In genomic region chr17:17829052-17829785, GRCm38 (mm10) we compare ENCODE assay signal across 9 mouse cellular contexts. TPM values are rescaled to one million over a fixed set of nuclear protein-coding genes. Genes with fewer than 3 reads are reported as not detected.
A peak's percentile ranks its signal among the peaks of the same experiment; 100 is the strongest.
DNase-seq lines count a peak whose midpoint lies in the region; ATAC-seq and TF ChIP-seq lines count a peak whose summit lies in the region.
"Had no signal": no experiment of that assay in that cellular context is flagged by ENCODE, and none has a peak within 500 bp of the region (broad histone marks: within the 10 kb centered on the region; RNA-seq: fewer than 3 reads in every experiment).

No protein-coding gene starts in this region.

- intact Hi-C loops in heart, postnatal 36 days (cut with DNase I): loop anchor here (5.0 kb wide), 1 partner anchor 207 kb away; no protein-coding TSS in a partner anchor

- TF ChIP-seq CTCF in embryonic fibroblast, embryonic 13.5 days (IDR thresholded peaks at IDR 0.05; ENCODE audit: borderline replicate concordance, insufficient read depth, low read length): no peak

- no peaks in the 10 kb centered on the region for H3K27me3 ChIP-seq in heart, embryonic 11.5 days (ENCODE audit: control insufficient read depth, insufficient read depth, low read length)
- no peaks in the 10 kb centered on the region for H3K27me3 ChIP-seq in limb, embryonic 11.5 days (ENCODE audit: control insufficient read depth, insufficient read depth, low read length)

- 8% methylated on average over 6 of the region's 6 CpGs for WGBS in heart, embryonic 11.5 days (ENCODE audit: insufficient replicate concordance)
- WGBS in limb, embryonic 11.5 days: 7% methylated on average over 6 of the region's 6 CpGs

- no peaks in the 10 kb centered on the region for H3K9me3 ChIP-seq in heart, embryonic 11.5 days (replicated peaks; ENCODE audit: control insufficient read depth, low read length)
- H3K9me3 ChIP-seq in ES-E14 (ENCODE audit: control insufficient read depth, insufficient read depth, low read depth, low read length): no peaks in the 10 kb centered on the region
- no peaks in the 10 kb centered on the region for H3K9me3 ChIP-seq in limb, embryonic 11.5 days (ENCODE audit: control insufficient read depth, low read length)

- TF ChIP-seq POLR2A in embryonic fibroblast, embryonic 13.5 days (IDR thresholded peaks at IDR 0.05; ENCODE audit: low read depth, low read length): peak; percentile 39; the same call in 1 of the 2 replicates

- H3K4me2 ChIP-seq in heart, embryonic 11.5 days: peak overlapping the region; percentile 87
- H3K4me2 ChIP-seq in limb, embryonic 11.5 days (ENCODE audit: low read depth, severe bottlenecking): peak overlapping the region; percentile 98

- peaks cover 6% of the 10 kb centered on the region; the same call in 1 of the 2 replicates for H3K36me3 ChIP-seq in heart, embryonic 11.5 days (ENCODE audit: control insufficient read depth, insufficient read depth, low read length)
- peaks cover 2% of the 10 kb centered on the region for H3K36me3 ChIP-seq in ES-E14 (ENCODE audit: control insufficient read depth, insufficient read depth, low read length, poor library complexity, severe bottlenecking)
- H3K36me3 ChIP-seq in limb, embryonic 11.5 days (ENCODE audit: control insufficient read depth, insufficient read depth, low read length): no peaks in the 10 kb centered on the region; the same call in 1 of the 2 replicates

- H3K4me1 ChIP-seq in heart, embryonic 11.5 days (ENCODE audit: control insufficient read depth, insufficient read depth, low read length): peaks cover 31% of the 10 kb centered on the region
- H3K4me1 ChIP-seq in ES-E14 (ENCODE audit: control insufficient read depth in 2 of 2, insufficient read depth in 2 of 2, low read length in 2 of 2, poor library complexity in 1 of 2): peaks cover under 1 to 15% of the 10 kb centered on the region in 2 experiments
- peaks cover 13% of the 10 kb centered on the region for H3K4me1 ChIP-seq in embryonic fibroblast, embryonic 13.5 days (ENCODE audit: control insufficient read depth, insufficient read depth, low read length)
- peaks cover 8% of the 10 kb centered on the region; the same call in 1 of the 2 replicates for H3K4me1 ChIP-seq in limb, embryonic 11.5 days (ENCODE audit: control insufficient read depth, insufficient read depth, low read length)

- in situ Hi-C loops in ES-E14 (cut with MboI; ENCODE audit: low sequenced_read_pairs in 2 of 2, unreplicated experiment in 2 of 2): no loop called here

- ATAC-seq in heart, embryonic 11.5 days (replicated peaks; ENCODE audit: insufficient number of reproducible peaks, low FRiP score, low TSS enrichment): no peak
- ATAC-seq in limb, embryonic 11.5 days (ENCODE audit: insufficient number of reproducible peaks, low FRiP score, low TSS enrichment, low read depth): no peak

- DNase-seq in heart, postnatal 36 days: no peak
- DNase-seq in ES-E14 (ENCODE audit: low read depth, low spot score): no peak
- no peak for DNase-seq in limb, embryonic 11.5 days (ENCODE audit: low spot score)
- peak; percentile 24 for DNase-seq in retina, postnatal 1 day
- no peak for DNase-seq in layer of hippocampus, adult 18-20 months (ENCODE audit: low spot score in 2 of 2)
- no peak for DNase-seq in thymus, postnatal 14 days

- H3K4me3 ChIP-seq in heart, embryonic 11.5 days (ENCODE audit: low read depth, low read length): peak overlapping the region; percentile 59
- peak overlapping the region; percentile 87 to 93 for H3K4me3 ChIP-seq in ES-E14 (ENCODE audit: insufficient read depth in 1 of 2, low read depth in 1 of 2, low read length in 2 of 2, poor library complexity in 1 of 2, severe bottlenecking in 1 of 2)
- peak overlapping the region; percentile 96 for H3K4me3 ChIP-seq in embryonic fibroblast, embryonic 13.5 days (ENCODE audit: insufficient read depth, low read length)
- peak overlapping the region; percentile 84 for H3K4me3 ChIP-seq in limb, embryonic 11.5 days (ENCODE audit: low read depth, low read length)

- peak overlapping the region; percentile 76 for H3K9ac ChIP-seq in heart, embryonic 11.5 days (ENCODE audit: low read depth, low read length)
- H3K9ac ChIP-seq in ES-E14 (ENCODE audit: insufficient read depth, low read depth, low read length, poor library complexity, severe bottlenecking): peak overlapping the region; percentile 63; the same call in 1 of the 2 replicates
- peak overlapping the region; percentile 88 for H3K9ac ChIP-seq in limb, embryonic 11.5 days (ENCODE audit: low read length)

- peak overlapping the region; percentile 98 for H3K27ac ChIP-seq in heart, embryonic 11.5 days (ENCODE audit: low read depth, low read length)
- peak overlapping the region; percentile 99; the same call in 1 of the 2 replicates for H3K27ac ChIP-seq in ES-E14 (ENCODE audit: insufficient read depth, low read depth, low read length, poor library complexity, severe bottlenecking)
- H3K27ac ChIP-seq in embryonic fibroblast, embryonic 13.5 days (ENCODE audit: insufficient read depth, low read length): peak overlapping the region; percentile 98
- peak overlapping the region; percentile 100 for H3K27ac ChIP-seq in limb, embryonic 11.5 days (replicated peaks; ENCODE audit: low read depth, low read length)

TF ChIP-seq in ES-E14, 5 proteins besides CTCF, POLR2A, EP300 and RAD21:
- TF ChIP-seq MAFK (IDR thresholded peaks at IDR 0.05; ENCODE audit: insufficient read depth, low read depth, low read length) (no peak), ZNF384 (IDR thresholded peaks at IDR 0.05; ENCODE audit: low read depth, low read length) (no peak), ZC3H11A (IDR thresholded peaks at IDR 0.05; ENCODE audit: borderline replicate concordance, low read depth, low read length) (no peak), HCFC1 (IDR thresholded peaks at IDR 0.05; ENCODE audit: borderline replicate concordance, insufficient read depth, low read length) (no peak), CHD2 (IDR thresholded peaks at IDR 0.05; ENCODE audit: low read depth, low read length) (no peak)

RNA-seq across cellular contexts. Expression of gene Spaca6, which starts 2.3 kb away (rescaled TPM):
- polyA plus RNA-seq in heart, embryonic 11.5 days (2014; fragmentation: Nextera tagmentation; extraction: Ambion mirVana): 15.5 and 25.1 TPM in 2 replicates
- total RNA-seq in heart, postnatal 36 days (2021): 10 to 100 TPM; 12.6 to 13.0 TPM
- 12.7 and 16.6 TPM in 2 replicates for total RNA-seq in ES-E14 (2012; rRNA removed)
- 122 and 140 TPM in 2 replicates for polyA plus RNA-seq in embryonic fibroblast, embryonic 13.5 days (2011; ENCODE audit: insufficient read length, low read depth, missing spikeins)
- polyA plus RNA-seq in limb, embryonic 11.5 days (2014; fragmentation: Nextera tagmentation; extraction: Ambion mirVana): 35.5 and 39.7 TPM in 2 replicates
- total RNA-seq in layer of hippocampus, adult 18-20 months (2021): 10 to 100 TPM; 64.4 to 80.9 TPM

RNA-seq across cellular contexts. Expression of gene Has1, which starts 25.8 kb away (rescaled TPM):
- polyA plus RNA-seq in heart, embryonic 11.5 days (2014; fragmentation: Nextera tagmentation; extraction: Ambion mirVana): 0.93 and 2.0 TPM in 2 replicates
- total RNA-seq in heart, postnatal 36 days (2021): under 1 TPM in 1 of 2 experiments, not detected in 1; 0.42 TPM
- 0.22 and 0.37 TPM in 2 replicates for total RNA-seq in ES-E14 (2012; rRNA removed)
- polyA plus RNA-seq in embryonic fibroblast, embryonic 13.5 days (2011; ENCODE audit: insufficient read length, low read depth, missing spikeins): 0.32 TPM in 1 of 2 replicates, not detected in the other
- polyA plus RNA-seq in limb, embryonic 11.5 days (2014; fragmentation: Nextera tagmentation; extraction: Ambion mirVana): 1.5 and 2.0 TPM in 2 replicates
- under 1 TPM; 0.20 to 0.67 TPM for total RNA-seq in layer of hippocampus, adult 18-20 months (2021)

RNA-seq across cellular contexts. Expression of gene Fpr1, which starts 54.5 kb away (rescaled TPM):
- polyA plus RNA-seq in heart, embryonic 11.5 days (2014; fragmentation: Nextera tagmentation; extraction: Ambion mirVana): not detected in 2 replicates
- total RNA-seq in heart, postnatal 36 days (2021): under 1 TPM in 1 of 2 experiments, not detected in 1; 0.19 TPM
- not detected in 2 replicates for total RNA-seq in ES-E14 (2012; rRNA removed)
- polyA plus RNA-seq in embryonic fibroblast, embryonic 13.5 days (2011; ENCODE audit: insufficient read length, low read depth, missing spikeins): not detected in 2 replicates
- not detected in 2 replicates for polyA plus RNA-seq in limb, embryonic 11.5 days (2014; fragmentation: Nextera tagmentation; extraction: Ambion mirVana)
- total RNA-seq in layer of hippocampus, adult 18-20 months (2021): not detected

RNA-seq across cellular contexts. Expression of gene Fpr2, which starts 58.4 kb away (rescaled TPM):
- polyA plus RNA-seq in heart, embryonic 11.5 days (2014; fragmentation: Nextera tagmentation; extraction: Ambion mirVana): not detected in 2 replicates
- not detected for total RNA-seq in heart, postnatal 36 days (2021)
- not detected in 2 replicates for total RNA-seq in ES-E14 (2012; rRNA removed)
- not detected in 2 replicates for polyA plus RNA-seq in embryonic fibroblast, embryonic 13.5 days (2011; ENCODE audit: insufficient read length, low read depth, missing spikeins)
- polyA plus RNA-seq in limb, embryonic 11.5 days (2014; fragmentation: Nextera tagmentation; extraction: Ambion mirVana): not detected in 2 replicates
- not detected for total RNA-seq in layer of hippocampus, adult 18-20 months (2021)

RNA-seq across cellular contexts. Expression of gene Fpr3, which starts 58.4 kb away (rescaled TPM):
- polyA plus RNA-seq in heart, embryonic 11.5 days (2014; fragmentation: Nextera tagmentation; extraction: Ambion mirVana): not detected in 2 replicates
- not detected for total RNA-seq in heart, postnatal 36 days (2021)
- not detected in 2 replicates for total RNA-seq in ES-E14 (2012; rRNA removed)
- polyA plus RNA-seq in embryonic fibroblast, embryonic 13.5 days (2011; ENCODE audit: insufficient read length, low read depth, missing spikeins): not detected in 2 replicates
- not detected in 2 replicates for polyA plus RNA-seq in limb, embryonic 11.5 days (2014; fragmentation: Nextera tagmentation; extraction: Ambion mirVana)
- total RNA-seq in layer of hippocampus, adult 18-20 months (2021): not detected
- polyA plus RNA-seq: large intestine, adult 2 months had no signal
